Mouse (Mus musculus): ENCODE measurements around the gene Rbms1.
A peak's percentile ranks its signal among the peaks of the same experiment; 100 is the strongest.

Rbms1 gene

GRCm38 (mm10) chr2:60962671-60963421 is at the start of gene Rbms1:
TSS of gene Rbms1 (minus strand) at chr2:60963192.
- peak; percentile 61 for DNase-seq (ENCODE audit: low read depth, low spot score)

GRCm38 (mm10) chr2:61012249-61012828 is 49.3 kb upstream of the Rbms1 start:
- no peak for DNase-seq (ENCODE audit: low read depth, low spot score)

- DNase-seq (ENCODE audit: low read depth, low spot score), result no peak
Measured at GRCm38 (mm10) chr2:60986286-60986685, 23.3 kb upstream of the Rbms1 start.

GRCm38 (mm10) chr2:60978538-60979313 is 15.7 kb upstream of the Rbms1 start:
- no peak for DNase-seq (ENCODE audit: low read depth, low spot score)

GRCm38 (mm10) chr2:60972189-60972814 is 9.3 kb upstream of the Rbms1 start:
- no peak for DNase-seq (ENCODE audit: low read depth, low spot score)

GRCm38 (mm10) chr2:60963616-60964015 is 624 bp upstream of the Rbms1 start:
- no peak for DNase-seq (ENCODE audit: low read depth, low spot score)

GRCm38 (mm10) chr2:60962001-60962670 is 856 bp downstream of the Rbms1 start:
- peak; percentile 63 for DNase-seq (ENCODE audit: low read depth, low spot score)

GRCm38 (mm10) chr2:60961281-60961680 is 1.7 kb downstream of the Rbms1 start:
- no peak for DNase-seq (ENCODE audit: low read depth, low spot score)

- no peak for DNase-seq (ENCODE audit: low read depth, low spot score)
Measured at GRCm38 (mm10) chr2:60948241-60948640, 14.8 kb downstream of the Rbms1 start.

- DNase-seq (ENCODE audit: low read depth, low spot score), result no peak
Measured at GRCm38 (mm10) chr2:60947817-60948216, 15.2 kb downstream of the Rbms1 start.

GRCm38 (mm10) chr2:60940454-60940961 is 22.5 kb downstream of the Rbms1 start:
- DNase-seq (ENCODE audit: low read depth, low spot score), result peak; percentile 16

- no peak for DNase-seq (ENCODE audit: low read depth, low spot score)
Measured at GRCm38 (mm10) chr2:60939957-60940356, 23.0 kb downstream of the Rbms1 start.

- no peak for DNase-seq (ENCODE audit: low read depth, low spot score)
Measured at GRCm38 (mm10) chr2:60936910-60937309, 26.1 kb downstream of the Rbms1 start.

- DNase-seq (ENCODE audit: low read depth, low spot score), result no peak
Measured at GRCm38 (mm10) chr2:60928948-60929347, 34.0 kb downstream of the Rbms1 start.

GRCm38 (mm10) chr2:60927906-60928775 is 34.9 kb downstream of the Rbms1 start:
- DNase-seq (ENCODE audit: low read depth, low spot score), result no peak

- no peak for DNase-seq (ENCODE audit: low read depth, low spot score)
Measured at GRCm38 (mm10) chr2:60925063-60925462, 37.9 kb downstream of the Rbms1 start.

- DNase-seq (ENCODE audit: low read depth, low spot score), result no peak
Measured at GRCm38 (mm10) chr2:60923756-60924544, 39.0 kb downstream of the Rbms1 start.

GRCm38 (mm10) chr2:60923111-60923510 is 39.9 kb downstream of the Rbms1 start:
- peak; percentile 27 for DNase-seq (ENCODE audit: low read depth, low spot score)

- no peak for DNase-seq (ENCODE audit: low read depth, low spot score)
Measured at GRCm38 (mm10) chr2:60922351-60922750, 40.6 kb downstream of the Rbms1 start.

Data from embryo, embryonic 11.5 days (tissue).